Mouse (Mus musculus) thymus, adult 2 months (tissue): ENCODE data around the gene Supt20.

ENCODE experiments used
- CTCF ChIP-seq: fragments of 200-500 bp; IDR thresholded peaks from 2 replicates; pipeline ENCODE4 v1.5.1; 2012; ENCODE audit warnings: mild to moderate bottlenecking, control low read depth, low read length, moderate library complexity, borderline replicate concordance; ENCODE audit not compliant: control insufficient read depth, poor library complexity, insufficient read depth; ENCODE audit errors: extremely low read depth
- POLR2A ChIP-seq: fragments of 200-500 bp; IDR thresholded peaks from 2 replicates; pipeline ENCODE4 v1.6.1; 2012; ENCODE audit warnings: mild to moderate bottlenecking, low read length, control low read depth, moderate library complexity; ENCODE audit not compliant: control insufficient read depth, poor library complexity, insufficient read depth; ENCODE audit errors: extremely low read depth

GRCm38 (mm10) chr3:54737317-54737716 is 44.7 kb downstream of the Supt20 start:
- TF ChIP-seq CTCF (no peak), POLR2A (no peak)
